Mouse (Mus musculus): ENCODE data around the gene Hivep2. TPM values are rescaled to one million over a fixed set of nuclear protein-coding genes. Genes with fewer than 3 reads are reported as not detected.

Hivep2 gene
- polyA plus RNA-seq, 1 experiment from 2014 or later = 8.9 TPM

GRCm38 (mm10) chr10:14085241-14085659 is 119.4 kb downstream of the Hivep2 start:
- H3K9ac ChIP-seq (ENCODE audit: low read depth, low read length) = no peak overlapping the region
- no peaks in the 10 kb centered on the region for H3K9me3 ChIP-seq (ENCODE audit: control insufficient read depth, low read length)
- H3K36me3 ChIP-seq (ENCODE audit: control insufficient read depth, insufficient read depth, low read length) = no peaks in the 10 kb centered on the region
- H3K4me3 ChIP-seq (ENCODE audit: low read depth, low read length) = no peak overlapping the region
- no peaks in the 10 kb centered on the region for H3K4me1 ChIP-seq (replicated peaks; ENCODE audit: control insufficient read depth, insufficient read depth, low read length)
- no peak overlapping the region for H3K27ac ChIP-seq (ENCODE audit: low read depth, low read length)
- ATAC-seq (ENCODE audit: low FRiP score) (no peak), DNase-seq (ENCODE audit: low spot score) (no peak)
- no peak overlapping the region for H3K4me2 ChIP-seq (replicated peaks; ENCODE audit: low read depth, low read length)
- no peaks in the 10 kb centered on the region for H3K27me3 ChIP-seq (ENCODE audit: control insufficient read depth, insufficient read depth, low read length)
- 82% methylated on average over 12 of the region's 12 CpGs for WGBS

DNA sequence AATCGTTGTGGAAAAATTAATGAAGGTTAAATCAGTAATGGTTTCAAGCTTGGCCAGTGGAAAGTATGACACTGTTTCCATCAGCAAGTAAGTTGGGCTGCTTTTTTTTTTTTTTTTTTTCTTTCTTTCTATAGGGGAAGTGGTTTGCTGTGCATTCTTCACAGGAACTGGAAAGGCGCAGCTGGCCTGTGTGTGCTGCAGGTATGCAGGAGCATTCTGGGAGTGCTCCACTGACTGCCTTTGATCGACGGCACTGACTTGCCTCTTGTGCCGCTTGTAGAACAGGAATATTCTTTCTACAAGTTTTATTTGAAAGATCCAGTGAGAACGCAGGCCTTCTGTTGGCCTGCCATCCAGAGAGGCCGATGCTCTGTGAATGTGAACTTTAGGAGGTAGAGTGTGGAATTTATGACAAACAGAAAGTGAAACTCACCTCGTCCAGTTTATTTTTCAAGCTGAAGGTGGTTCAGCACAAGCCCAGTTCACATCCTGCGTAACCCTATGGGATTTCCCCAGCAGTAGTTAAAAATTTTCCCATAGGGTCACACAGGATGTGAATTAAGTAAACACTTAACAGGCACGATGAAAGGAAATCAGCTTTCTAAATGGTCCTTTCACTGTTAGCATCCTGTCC is 120.1 kb downstream of the Hivep2 start:
- Histone ChIP-seq H3K9me3 (ENCODE audit: control insufficient read depth, low read length) (no peaks in the 10 kb centered on the region), H3K9ac (ENCODE audit: low read depth, low read length) (no peak overlapping the region), H3K4me3 (ENCODE audit: low read depth, low read length) (no peak overlapping the region), H3K36me3 (ENCODE audit: control insufficient read depth, insufficient read depth, low read length) (no peaks in the 10 kb centered on the region), H3K4me1 (replicated peaks; ENCODE audit: control insufficient read depth, insufficient read depth, low read length) (no peaks in the 10 kb centered on the region), H3K27me3 (ENCODE audit: control insufficient read depth, insufficient read depth, low read length) (no peaks in the 10 kb centered on the region), H3K4me2 (replicated peaks; ENCODE audit: low read depth, low read length) (no peak overlapping the region), H3K27ac (ENCODE audit: low read depth, low read length) (no peak overlapping the region)
- ATAC-seq (ENCODE audit: low FRiP score) = no peak
- no peak for DNase-seq (ENCODE audit: low spot score)
- WGBS = 82% methylated on average over 10 of the region's 10 CpGs

- H3K27me3 ChIP-seq (ENCODE audit: control insufficient read depth, insufficient read depth, low read length) = no peaks in the 10 kb centered on the region
- H3K4me1 ChIP-seq (replicated peaks; ENCODE audit: control insufficient read depth, insufficient read depth, low read length) = no peaks in the 10 kb centered on the region
- ATAC-seq (ENCODE audit: low FRiP score) (no peak), DNase-seq (ENCODE audit: low spot score) (no peak)
- H3K36me3 ChIP-seq (ENCODE audit: control insufficient read depth, insufficient read depth, low read length) = no peaks in the 10 kb centered on the region
- no peaks in the 10 kb centered on the region for H3K9me3 ChIP-seq (ENCODE audit: control insufficient read depth, low read length)
- H3K4me2 ChIP-seq (replicated peaks; ENCODE audit: low read depth, low read length) = no peak overlapping the region
- H3K9ac ChIP-seq (ENCODE audit: low read depth, low read length) = no peak overlapping the region
- no peak overlapping the region for H3K4me3 ChIP-seq (ENCODE audit: low read depth, low read length)
- 83% methylated on average over 7 of the region's 7 CpGs for WGBS
- no peak overlapping the region for H3K27ac ChIP-seq (ENCODE audit: low read depth, low read length)
Measured at GRCm38 (mm10) chr10:14087316-14087715, 121.4 kb downstream of the Hivep2 start.

GRCm38 (mm10) chr10:14089488-14089887 is 123.6 kb downstream of the Hivep2 start:
- 59% methylated on average over 9 of the region's 9 CpGs for WGBS
- H3K36me3 ChIP-seq (ENCODE audit: control insufficient read depth, insufficient read depth, low read length) = no peaks in the 10 kb centered on the region
- H3K4me3 ChIP-seq (ENCODE audit: low read depth, low read length) = no peak overlapping the region
- no peak overlapping the region for H3K4me2 ChIP-seq (replicated peaks; ENCODE audit: low read depth, low read length)
- no peak overlapping the region for H3K27ac ChIP-seq (ENCODE audit: low read depth, low read length)
- H3K9ac ChIP-seq (ENCODE audit: low read depth, low read length) = no peak overlapping the region
- no peaks in the 10 kb centered on the region for H3K9me3 ChIP-seq (ENCODE audit: control insufficient read depth, low read length)
- DNase-seq (ENCODE audit: low spot score) (peak; percentile 28), ATAC-seq (ENCODE audit: low FRiP score) (peak; percentile 22; the same call in 1 of the 2 replicates)
- H3K27me3 ChIP-seq (ENCODE audit: control insufficient read depth, insufficient read depth, low read length) = no peaks in the 10 kb centered on the region
- no peaks in the 10 kb centered on the region for H3K4me1 ChIP-seq (replicated peaks; ENCODE audit: control insufficient read depth, insufficient read depth, low read length)

GRCm38 (mm10) chr10:14094033-14094432 is 128.2 kb downstream of the Hivep2 start:
- Histone ChIP-seq H3K4me3 (ENCODE audit: low read depth, low read length) (no peak overlapping the region), H3K4me2 (replicated peaks; ENCODE audit: low read depth, low read length) (no peak overlapping the region)
- no peak for ATAC-seq (ENCODE audit: low FRiP score)

DNA sequence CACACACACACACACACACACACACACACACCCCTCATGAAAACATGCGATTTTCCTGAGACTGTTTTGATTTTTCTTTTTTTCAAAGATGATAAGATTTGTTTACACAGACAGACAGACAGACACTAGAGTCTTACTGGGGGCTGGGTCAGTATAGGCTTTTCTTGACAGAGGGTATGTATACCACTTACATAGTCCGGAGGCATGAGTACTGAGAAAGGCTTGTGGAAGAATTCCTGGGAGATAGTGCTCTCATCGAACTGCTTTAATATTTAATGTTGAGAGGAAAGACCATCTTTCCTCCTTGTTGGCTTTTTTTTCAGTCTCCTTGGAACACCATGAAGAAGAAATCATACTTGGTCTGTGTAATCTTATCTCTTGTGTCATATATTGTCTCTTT is 130.2 kb downstream of the Hivep2 start:
- no peaks in the 10 kb centered on the region for H3K36me3 ChIP-seq (ENCODE audit: control insufficient read depth, insufficient read depth, low read length)
- no peaks in the 10 kb centered on the region for H3K9me3 ChIP-seq (ENCODE audit: control insufficient read depth, low read length)
- no peak overlapping the region for H3K9ac ChIP-seq (ENCODE audit: low read depth, low read length)
- no peak overlapping the region for H3K4me2 ChIP-seq (replicated peaks; ENCODE audit: low read depth, low read length)
- ATAC-seq (ENCODE audit: low FRiP score) (no peak), DNase-seq (ENCODE audit: low spot score) (no peak)
- WGBS = 91% methylated on average over 3 of the region's 3 CpGs
- H3K4me1 ChIP-seq (replicated peaks; ENCODE audit: control insufficient read depth, insufficient read depth, low read length) = no peaks in the 10 kb centered on the region
- no peak overlapping the region for H3K27ac ChIP-seq (ENCODE audit: low read depth, low read length)
- H3K4me3 ChIP-seq (ENCODE audit: low read depth, low read length) = no peak overlapping the region
- H3K27me3 ChIP-seq (ENCODE audit: control insufficient read depth, insufficient read depth, low read length) = no peaks in the 10 kb centered on the region

More at GRCm38 (mm10) chr10:14094033-14094432, 128.2 kb downstream of the Hivep2 start:
- 93% methylated on average over 4 of the region's 4 CpGs for WGBS
- Histone ChIP-seq H3K9ac (ENCODE audit: low read depth, low read length) (no peak overlapping the region), H3K27me3 (ENCODE audit: control insufficient read depth, insufficient read depth, low read length) (no peaks in the 10 kb centered on the region), H3K36me3 (ENCODE audit: control insufficient read depth, insufficient read depth, low read length) (no peaks in the 10 kb centered on the region), H3K27ac (ENCODE audit: low read depth, low read length) (no peak overlapping the region), H3K9me3 (ENCODE audit: control insufficient read depth, low read length) (no peaks in the 10 kb centered on the region), H3K4me1 (replicated peaks; ENCODE audit: control insufficient read depth, insufficient read depth, low read length) (no peaks in the 10 kb centered on the region)
- no peak for DNase-seq (ENCODE audit: low spot score)

- ATAC-seq (ENCODE audit: low FRiP score) = no peak
- Histone ChIP-seq H3K4me1 (replicated peaks; ENCODE audit: control insufficient read depth, insufficient read depth, low read length) (no peaks in the 10 kb centered on the region), H3K27ac (ENCODE audit: low read depth, low read length) (no peak overlapping the region), H3K36me3 (ENCODE audit: control insufficient read depth, insufficient read depth, low read length) (no peaks in the 10 kb centered on the region), H3K4me3 (ENCODE audit: low read depth, low read length) (no peak overlapping the region), H3K27me3 (ENCODE audit: control insufficient read depth, insufficient read depth, low read length) (no peaks in the 10 kb centered on the region), H3K9ac (ENCODE audit: low read depth, low read length) (no peak overlapping the region), H3K4me2 (replicated peaks; ENCODE audit: low read depth, low read length) (no peak overlapping the region), H3K9me3 (ENCODE audit: control insufficient read depth, low read length) (no peaks in the 10 kb centered on the region)
- no peak for DNase-seq (ENCODE audit: low spot score)
- 86% methylated on average over 4 of the region's 4 CpGs for WGBS
Measured at GRCm38 (mm10) chr10:14099182-14099581, 133.3 kb downstream of the Hivep2 start.

DNA sequence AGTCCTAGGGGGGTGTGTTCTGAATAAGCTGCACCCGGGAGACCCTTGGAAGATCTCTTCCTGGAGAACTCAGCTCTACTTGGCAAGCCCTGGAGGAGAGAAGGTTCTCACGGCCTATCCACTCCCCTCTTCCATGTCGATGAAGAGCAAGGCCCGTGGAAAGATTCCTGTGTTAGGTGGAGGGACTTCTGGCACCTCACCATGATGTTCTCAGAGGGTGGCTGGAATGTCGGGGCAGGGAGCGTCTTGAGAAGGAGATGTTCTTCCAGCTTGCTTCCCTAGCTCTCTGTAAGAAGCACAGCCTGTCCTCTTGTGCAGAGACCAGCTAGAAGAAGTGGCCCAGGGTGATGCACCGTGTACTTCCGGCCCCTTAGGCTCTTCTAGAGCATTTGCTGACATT is 134.2 kb downstream of the Hivep2 start:
- WGBS = 86% methylated on average over 8 of the region's 8 CpGs

GRCm38 (mm10) chr10:14100847-14101246 is 135.0 kb downstream of the Hivep2 start:
- no peaks in the 10 kb centered on the region for H3K4me1 ChIP-seq (replicated peaks; ENCODE audit: control insufficient read depth, insufficient read depth, low read length)
- no peak for ATAC-seq (ENCODE audit: low FRiP score)
- H3K36me3 ChIP-seq (ENCODE audit: control insufficient read depth, insufficient read depth, low read length) = no peaks in the 10 kb centered on the region
- no peak overlapping the region for H3K9ac ChIP-seq (ENCODE audit: low read depth, low read length)
- no peak for DNase-seq (ENCODE audit: low spot score)
- H3K4me3 ChIP-seq (ENCODE audit: low read depth, low read length) = no peak overlapping the region
- no peak overlapping the region for H3K27ac ChIP-seq (ENCODE audit: low read depth, low read length)
- 90% methylated on average over 3 of the region's 3 CpGs for WGBS
- no peak overlapping the region for H3K4me2 ChIP-seq (replicated peaks; ENCODE audit: low read depth, low read length)
- H3K9me3 ChIP-seq (ENCODE audit: control insufficient read depth, low read length) = no peaks in the 10 kb centered on the region
- no peaks in the 10 kb centered on the region for H3K27me3 ChIP-seq (ENCODE audit: control insufficient read depth, insufficient read depth, low read length)

More for the DNA sequence above, 134.2 kb downstream of the Hivep2 start:
- Histone ChIP-seq H3K36me3 (ENCODE audit: control insufficient read depth, insufficient read depth, low read length) (no peaks in the 10 kb centered on the region), H3K4me2 (replicated peaks; ENCODE audit: low read depth, low read length) (no peak overlapping the region), H3K27ac (ENCODE audit: low read depth, low read length) (no peak overlapping the region), H3K4me1 (replicated peaks; ENCODE audit: control insufficient read depth, insufficient read depth, low read length) (no peaks in the 10 kb centered on the region), H3K27me3 (ENCODE audit: control insufficient read depth, insufficient read depth, low read length) (no peaks in the 10 kb centered on the region), H3K9me3 (ENCODE audit: control insufficient read depth, low read length) (no peaks in the 10 kb centered on the region), H3K4me3 (ENCODE audit: low read depth, low read length) (no peak overlapping the region), H3K9ac (ENCODE audit: low read depth, low read length) (no peak overlapping the region)
- ATAC-seq (ENCODE audit: low FRiP score) (no peak), DNase-seq (ENCODE audit: low spot score) (no peak)

All from hindbrain, embryonic 11.5 days (tissue).